Mouse (Mus musculus): Measurements from ENCODE around the gene Ifitm1. TPM values are rescaled to one million over a fixed set of nuclear protein-coding genes. Genes with fewer than 3 reads are reported as not detected.
A peak's percentile ranks its signal among the peaks of the same experiment; 100 is the strongest.

The Ifitm1 gene
- polyA plus RNA-seq, 1 experiment from 2014 or later: 7.6 TPM

- no peaks in the 10 kb centered on the region for H3K27me3 ChIP-seq (ENCODE audit: control insufficient read depth, insufficient read depth, low read length)
- H3K4me2 ChIP-seq: no peak overlapping the region
- H3K9me3 ChIP-seq (replicated peaks; ENCODE audit: control insufficient read depth, low read length): no peaks in the 10 kb centered on the region
- no peaks in the 10 kb centered on the region for H3K36me3 ChIP-seq (ENCODE audit: control insufficient read depth, insufficient read depth, low read length)
- no peak for ATAC-seq (replicated peaks; ENCODE audit: insufficient number of reproducible peaks, low FRiP score, low TSS enrichment)
- no peak overlapping the region for H3K27ac ChIP-seq (ENCODE audit: low read depth, low read length)
- H3K9ac ChIP-seq (ENCODE audit: low read depth, low read length): no peak overlapping the region
- no peaks in the 10 kb centered on the region for H3K4me1 ChIP-seq (ENCODE audit: control insufficient read depth, insufficient read depth, low read length)
- WGBS (ENCODE audit: insufficient replicate concordance): 61% methylated on average over 1 of the region's 1 CpGs
- no peak overlapping the region for H3K4me3 ChIP-seq (ENCODE audit: low read depth, low read length)
Observed at GRCm38 (mm10) chr7:140997817-140998216, 30.8 kb downstream of the Ifitm1 start.

GRCm38 (mm10) chr7:140998853-140999700 is 32.1 kb downstream of the Ifitm1 start:
- Histone ChIP-seq H3K4me1 (ENCODE audit: control insufficient read depth, insufficient read depth, low read length) (no peaks in the 10 kb centered on the region), H3K4me3 (ENCODE audit: low read depth, low read length) (no peak overlapping the region), H3K27ac (ENCODE audit: low read depth, low read length) (no peak overlapping the region), H3K36me3 (ENCODE audit: control insufficient read depth, insufficient read depth, low read length) (no peaks in the 10 kb centered on the region), H3K9me3 (replicated peaks; ENCODE audit: control insufficient read depth, low read length) (no peaks in the 10 kb centered on the region), H3K4me2 (no peak overlapping the region), H3K9ac (ENCODE audit: low read depth, low read length) (no peak overlapping the region), H3K27me3 (ENCODE audit: control insufficient read depth, insufficient read depth, low read length) (no peaks in the 10 kb centered on the region)
- 84% methylated on average over 11 of the region's 11 CpGs for WGBS (ENCODE audit: insufficient replicate concordance)
- ATAC-seq (replicated peaks; ENCODE audit: insufficient number of reproducible peaks, low FRiP score, low TSS enrichment): no peak

- Histone ChIP-seq H3K9me3 (replicated peaks; ENCODE audit: control insufficient read depth, low read length) (no peaks in the 10 kb centered on the region), H3K4me1 (ENCODE audit: control insufficient read depth, insufficient read depth, low read length) (no peaks in the 10 kb centered on the region), H3K4me3 (ENCODE audit: low read depth, low read length) (no peak overlapping the region), H3K27ac (ENCODE audit: low read depth, low read length) (no peak overlapping the region), H3K27me3 (ENCODE audit: control insufficient read depth, insufficient read depth, low read length) (no peaks in the 10 kb centered on the region), H3K36me3 (ENCODE audit: control insufficient read depth, insufficient read depth, low read length) (no peaks in the 10 kb centered on the region), H3K9ac (ENCODE audit: low read depth, low read length) (no peak overlapping the region), H3K4me2 (no peak overlapping the region)
- ATAC-seq (replicated peaks; ENCODE audit: insufficient number of reproducible peaks, low FRiP score, low TSS enrichment): no peak
- WGBS (ENCODE audit: insufficient replicate concordance): 73% methylated on average over 15 of the region's 15 CpGs
Observed at GRCm38 (mm10) chr7:141000881-141001708, 34.1 kb downstream of the Ifitm1 start.

- Histone ChIP-seq H3K4me1 (ENCODE audit: control insufficient read depth, insufficient read depth, low read length) (no peaks in the 10 kb centered on the region), H3K27me3 (ENCODE audit: control insufficient read depth, insufficient read depth, low read length) (no peaks in the 10 kb centered on the region), H3K4me3 (ENCODE audit: low read depth, low read length) (no peak overlapping the region), H3K9me3 (replicated peaks; ENCODE audit: control insufficient read depth, low read length) (no peaks in the 10 kb centered on the region), H3K36me3 (ENCODE audit: control insufficient read depth, insufficient read depth, low read length) (no peaks in the 10 kb centered on the region), H3K4me2 (no peak overlapping the region), H3K9ac (ENCODE audit: low read depth, low read length) (no peak overlapping the region), H3K27ac (ENCODE audit: low read depth, low read length) (no peak overlapping the region)
- no peak for ATAC-seq (replicated peaks; ENCODE audit: insufficient number of reproducible peaks, low FRiP score, low TSS enrichment)
- WGBS (ENCODE audit: insufficient replicate concordance): 69% methylated on average over 5 of the region's 5 CpGs
Observed at GRCm38 (mm10) chr7:141003248-141004010, 36.4 kb downstream of the Ifitm1 start.

GRCm38 (mm10) chr7:141006446-141006845 is 39.4 kb downstream of the Ifitm1 start:
- Histone ChIP-seq H3K9ac (ENCODE audit: low read depth, low read length) (no peak overlapping the region), H3K4me2 (no peak overlapping the region), H3K9me3 (replicated peaks; ENCODE audit: control insufficient read depth, low read length) (no peaks in the 10 kb centered on the region), H3K4me1 (ENCODE audit: control insufficient read depth, insufficient read depth, low read length) (peaks cover 6% of the 10 kb centered on the region; the same call in 1 of the 2 replicates), H3K36me3 (ENCODE audit: control insufficient read depth, insufficient read depth, low read length) (no peaks in the 10 kb centered on the region), H3K27ac (ENCODE audit: low read depth, low read length) (no peak overlapping the region), H3K27me3 (ENCODE audit: control insufficient read depth, insufficient read depth, low read length) (0 out of 2 replicates have a peak, but pooled peaks cover 6% of the 10 kb centered on the region), H3K4me3 (ENCODE audit: low read depth, low read length) (no peak overlapping the region)
- no peak for ATAC-seq (replicated peaks; ENCODE audit: insufficient number of reproducible peaks, low FRiP score, low TSS enrichment)
- WGBS (ENCODE audit: insufficient replicate concordance): 81% methylated on average over 6 of the region's 6 CpGs

GRCm38 (mm10) chr7:141006914-141007313 is 39.9 kb downstream of the Ifitm1 start:
- WGBS (ENCODE audit: insufficient replicate concordance): 80% methylated on average over 5 of the region's 5 CpGs
- no peak for ATAC-seq (replicated peaks; ENCODE audit: insufficient number of reproducible peaks, low FRiP score, low TSS enrichment)
- no peak overlapping the region for H3K27ac ChIP-seq (ENCODE audit: low read depth, low read length)
- H3K9ac ChIP-seq (ENCODE audit: low read depth, low read length): no peak overlapping the region
- no peaks in the 10 kb centered on the region for H3K36me3 ChIP-seq (ENCODE audit: control insufficient read depth, insufficient read depth, low read length)
- H3K27me3 ChIP-seq (ENCODE audit: control insufficient read depth, insufficient read depth, low read length): 0 out of 2 replicates have a peak, but pooled peaks cover 6% of the 10 kb centered on the region
- peaks cover 6% of the 10 kb centered on the region; the same call in 1 of the 2 replicates for H3K4me1 ChIP-seq (ENCODE audit: control insufficient read depth, insufficient read depth, low read length)
- H3K4me2 ChIP-seq: no peak overlapping the region
- H3K4me3 ChIP-seq (ENCODE audit: low read depth, low read length): no peak overlapping the region
- H3K9me3 ChIP-seq (replicated peaks; ENCODE audit: control insufficient read depth, low read length): no peaks in the 10 kb centered on the region

- peaks cover 6% of the 10 kb centered on the region; the same call in 1 of the 2 replicates for H3K4me1 ChIP-seq (ENCODE audit: control insufficient read depth, insufficient read depth, low read length)
- H3K9me3 ChIP-seq (replicated peaks; ENCODE audit: control insufficient read depth, low read length): no peaks in the 10 kb centered on the region
- H3K36me3 ChIP-seq (ENCODE audit: control insufficient read depth, insufficient read depth, low read length): no peaks in the 10 kb centered on the region
- no peak overlapping the region for H3K27ac ChIP-seq (ENCODE audit: low read depth, low read length)
- no peak overlapping the region for H3K9ac ChIP-seq (ENCODE audit: low read depth, low read length)
- 8% methylated on average over 7 of the region's 7 CpGs for WGBS (ENCODE audit: insufficient replicate concordance)
- no peak overlapping the region for H3K4me3 ChIP-seq (ENCODE audit: low read depth, low read length)
- 0 out of 2 replicates have a peak, but pooled peaks cover 6% of the 10 kb centered on the region for H3K27me3 ChIP-seq (ENCODE audit: control insufficient read depth, insufficient read depth, low read length)
- peak overlapping the region; percentile 57 for H3K4me2 ChIP-seq
- no peak for ATAC-seq (replicated peaks; ENCODE audit: insufficient number of reproducible peaks, low FRiP score, low TSS enrichment)
Observed at GRCm38 (mm10) chr7:141008312-141008761, 41.3 kb downstream of the Ifitm1 start.

Data from heart, embryonic 11.5 days (tissue).